Mouse (Mus musculus) limb, embryonic 12.5 days (tissue): ENCODE data around the gene Grin3b. TPM values are rescaled to one million over a fixed set of nuclear protein-coding genes. Genes with fewer than 3 reads are reported as not detected.
A peak's percentile ranks its signal among the peaks of the same experiment; 100 is the strongest.

ENCODE experiments used
- ATAC-seq: fragments of 200-750 bp; cut with Nextera tagmentation; 2 replicates; pipeline ENCODE4 v1.8.0; 2017; ENCODE audit warnings: low read depth, moderate TSS enrichment; ENCODE audit not compliant: insufficient number of reproducible peaks, insufficient read depth, low FRiP score, low TSS enrichment
- H3K27ac ChIP-seq: fragments of 300-500 bp; sonication (generic); 2 replicates; pipeline ENCODE4 v1.5.1; 2016; ENCODE audit warnings: mild to moderate bottlenecking, moderate library complexity
- H3K27me3 ChIP-seq: fragments of 300-500 bp; sonication (generic); 2 replicates; pipeline ENCODE4 v1.6.1; 2016; ENCODE audit warnings: mild to moderate bottlenecking, moderate library complexity
- H3K36me3 ChIP-seq: fragments of 300-500 bp; sonication (generic); 2 replicates; pipeline ENCODE4 v1.6.1; 2016; ENCODE audit warnings: mild to moderate bottlenecking, moderate library complexity
- H3K4me1 ChIP-seq: fragments of 300-500 bp; sonication (generic); replicated peaks from 2 replicates; pipeline ENCODE4 v1.6.1; 2016
- H3K4me2 ChIP-seq: fragments of 300-500 bp; sonication (generic); 2 replicates; pipeline ENCODE4 v1.6.1; 2016; ENCODE audit warnings: mild to moderate bottlenecking, moderate library complexity
- H3K4me3 ChIP-seq: fragments of 300-500 bp; sonication (generic); replicated peaks from 2 replicates; pipeline ENCODE4 v1.5.1; 2016; ENCODE audit warnings: mild to moderate bottlenecking
- H3K9ac ChIP-seq: fragments of 300-500 bp; sonication (generic); replicated peaks from 2 replicates; pipeline ENCODE4 v1.6.1; 2016; ENCODE audit warnings: mild to moderate bottlenecking, moderate library complexity
- H3K9me3 ChIP-seq: fragments of 300-500 bp; sonication (generic); 2 replicates; pipeline ENCODE4 v1.6.1; 2016; ENCODE audit warnings: mild to moderate bottlenecking, moderate library complexity
- WGBS: fragments of 180-500 bp; shearing (Covaris S2); methylation state at CpG from one replicate; pipeline ENCODE4 v1.1.7; 2016; 5-methylcytosine and 5-hydroxymethylcytosine counted together
- polyA plus RNA-seq: library from polyadenylated mRNA; unstranded; fragments of >200 nt; fragmentation: Nextera tagmentation; extraction: Ambion mirVana; gene quantifications from 2 replicates; pipeline ENCODE4 v1.2.1, GENCODE M21; 2016

The Grin3b gene
- 0.54 and 0.68 TPM in 2 replicates for polyA plus RNA-seq

GRCm38 (mm10) chr10:79970415-79971182 is at the start of gene Grin3b:
Gene Grin3b (plus strand): TSS chr10:79970715.
- Histone ChIP-seq H3K27ac (no peak within 1 kb of the TSS), H3K36me3 (peaks cover 51% of the 10 kb centered on the region)

DNA sequence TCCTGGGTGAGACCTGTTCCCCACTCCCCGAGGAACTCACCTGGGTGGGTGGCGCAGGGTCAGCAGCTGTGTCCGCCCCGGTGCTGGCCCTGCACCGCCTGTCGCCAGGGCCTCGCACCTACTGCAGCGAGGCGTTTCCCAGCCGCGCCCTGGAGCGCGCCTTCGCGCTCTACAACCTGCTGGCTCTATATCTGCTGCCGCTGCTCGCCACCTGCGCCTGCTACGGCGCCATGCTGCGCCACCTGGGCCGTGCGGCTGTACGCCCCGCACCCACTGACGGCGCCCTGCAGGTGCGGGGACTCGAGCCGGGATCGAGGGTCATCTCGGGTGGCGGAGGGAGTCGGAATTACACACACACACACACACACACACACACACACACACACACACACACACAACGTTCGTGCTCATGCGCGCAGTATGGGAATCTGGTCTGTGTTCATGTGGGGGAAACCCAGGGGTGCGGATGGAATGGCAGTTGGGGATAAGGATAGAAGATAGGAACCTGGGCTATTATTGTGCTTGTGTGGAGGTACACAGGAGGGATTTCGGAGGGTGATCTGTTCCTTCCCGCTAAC is 49.5 kb upstream of the Grin3b start, which contains the start of gene R3hdm4:
Gene R3hdm4, minus strand, starts transcription at position 251 of the 578 bp plus-strand sequence.
- ATAC-seq: no peak
- Histone ChIP-seq H3K27me3 (peaks cover 72% of the 10 kb centered on the region), H3K9ac (peak within 1 kb of the TSS; percentile 31; the same call in 1 of the 2 replicates), H3K4me3 (peak within 1 kb of the TSS; percentile 36), H3K9me3 (no peaks in the 10 kb centered on the region; the same call in 1 of the 2 replicates), H3K4me2 (peak within 1 kb of the TSS; percentile 55), H3K4me1 (peaks cover 52% of the 10 kb centered on the region), H3K27ac (no peak within 1 kb of the TSS), H3K36me3 (no peaks in the 10 kb centered on the region)
- WGBS: 5% methylated on average over 41 of the region's 41 CpGs

More at GRCm38 (mm10) chr10:79970415-79971182, at the start of gene Grin3b:
- WGBS: 6% methylated on average over 47 of the region's 47 CpGs
- Histone ChIP-seq H3K4me2 (peak within 1 kb of the TSS; percentile 94), H3K9me3 (no peaks in the 10 kb centered on the region), H3K9ac (peak within 1 kb of the TSS; percentile 74), H3K27me3 (peaks cover 50% of the 10 kb centered on the region), H3K4me1 (peaks cover 14% of the 10 kb centered on the region), H3K4me3 (peak within 1 kb of the TSS; percentile 58)
- ATAC-seq: 0 out of 2 replicates have a peak, but pooled peaks have one; percentile 15

GRCm38 (mm10) chr10:79921572-79921971 is 48.9 kb upstream of the Grin3b start:
- Histone ChIP-seq H3K27ac (no peak overlapping the region), H3K4me1 (peaks cover 54% of the 10 kb centered on the region), H3K9ac (peak overlapping the region; percentile 31; the same call in 1 of the 2 replicates), H3K9me3 (no peaks in the 10 kb centered on the region; the same call in 1 of the 2 replicates), H3K4me3 (peak overlapping the region; percentile 36), H3K4me2 (peak overlapping the region; percentile 55), H3K27me3 (peaks cover 72% of the 10 kb centered on the region), H3K36me3 (no peaks in the 10 kb centered on the region)
- under 1% methylated on average over 34 of the region's 34 CpGs for WGBS
- no peak for ATAC-seq

- WGBS: 11% methylated on average over 29 of the region's 29 CpGs
- Histone ChIP-seq H3K9me3 (no peaks in the 10 kb centered on the region; the same call in 1 of the 2 replicates), H3K4me2 (peak overlapping the region; percentile 87; the same call in 1 of the 2 replicates), H3K4me3 (0 out of 2 replicates have a peak overlapping the region, but pooled peaks have one; percentile 15), H3K36me3 (no peaks in the 10 kb centered on the region), H3K9ac (no peak overlapping the region), H3K27ac (peak overlapping the region; percentile 97; the same call in 1 of the 2 replicates), H3K27me3 (peaks cover 41% of the 10 kb centered on the region), H3K4me1 (peaks cover 48% of the 10 kb centered on the region)
- ATAC-seq: no peak
Observed at GRCm38 (mm10) chr10:79924998-79925784, 45.3 kb upstream of the Grin3b start.

DNA sequence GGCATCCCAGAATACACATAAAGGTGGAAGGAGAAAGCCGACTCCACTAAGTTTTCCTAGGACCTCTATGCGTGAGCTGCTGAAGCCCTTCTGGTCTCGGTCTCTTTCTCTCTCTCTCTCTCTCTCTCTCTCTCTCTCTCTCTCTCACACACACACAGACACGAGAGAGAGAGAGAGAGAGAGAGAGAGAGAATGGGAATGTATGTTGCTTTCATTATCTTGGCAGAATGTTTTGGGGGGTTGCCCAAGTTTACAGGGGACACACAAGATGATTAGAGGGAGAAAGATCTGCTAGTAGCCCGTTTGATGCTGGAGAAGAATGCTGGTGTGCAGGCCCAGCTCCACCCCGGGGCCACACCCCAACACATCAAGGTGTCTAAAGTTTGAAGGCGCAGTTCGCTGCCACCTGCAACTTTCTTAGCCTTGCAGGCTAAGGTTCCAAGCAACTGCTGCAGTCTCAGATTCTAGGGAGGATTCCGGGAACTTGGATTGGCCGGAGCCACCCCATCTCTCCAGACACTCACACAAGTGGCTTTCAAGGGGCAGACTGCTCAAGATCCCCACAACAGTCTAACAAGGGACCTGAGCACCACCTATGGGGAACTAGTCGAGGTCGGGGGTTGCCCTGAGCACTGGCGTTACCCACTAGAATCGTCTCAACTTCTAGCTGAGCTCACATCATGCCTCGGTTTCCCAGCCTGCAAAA is 44.6 kb upstream of the Grin3b start:
- ATAC-seq: no peak
- Histone ChIP-seq H3K4me1 (peaks cover 48% of the 10 kb centered on the region), H3K27me3 (peaks cover 34% of the 10 kb centered on the region), H3K4me2 (peak overlapping the region; percentile 87), H3K36me3 (peaks cover 7% of the 10 kb centered on the region), H3K9ac (peak overlapping the region; percentile 90), H3K9me3 (no peaks in the 10 kb centered on the region; the same call in 1 of the 2 replicates), H3K27ac (peak overlapping the region; percentile 97; the same call in 1 of the 2 replicates), H3K4me3 (peak overlapping the region; percentile 97)
- 8% methylated on average over 15 of the region's 15 CpGs for WGBS

GRCm38 (mm10) chr10:79926491-79927323 is 43.8 kb upstream of the Grin3b start, which contains the start of gene Arid3a:
Gene Arid3a (plus strand): TSS chr10:79927043.
- peak within 1 kb of the TSS; percentile 97 for H3K27ac ChIP-seq
- WGBS: under 1% methylated on average over 62 of the region's 63 CpGs
- no peaks in the 10 kb centered on the region; the same call in 1 of the 2 replicates for H3K9me3 ChIP-seq
- peaks cover 26% of the 10 kb centered on the region for H3K27me3 ChIP-seq
- peak; percentile 45 for ATAC-seq
- H3K36me3 ChIP-seq: peaks cover 15% of the 10 kb centered on the region
- peak within 1 kb of the TSS; percentile 90 for H3K9ac ChIP-seq
- peak within 1 kb of the TSS; percentile 97 for H3K4me3 ChIP-seq
- H3K4me1 ChIP-seq: peaks cover 46% of the 10 kb centered on the region
- peak within 1 kb of the TSS; percentile 87 for H3K4me2 ChIP-seq

- Histone ChIP-seq H3K4me1 (peaks cover 52% of the 10 kb centered on the region), H3K4me3 (peak overlapping the region; percentile 97), H3K27me3 (peaks cover 19% of the 10 kb centered on the region), H3K9ac (peak overlapping the region; percentile 90), H3K9me3 (no peaks in the 10 kb centered on the region; the same call in 1 of the 2 replicates), H3K36me3 (peaks cover 23% of the 10 kb centered on the region), H3K4me2 (peak overlapping the region; percentile 87), H3K27ac (peak overlapping the region; percentile 97)
- no peak; the same call in 1 of the 2 replicates for ATAC-seq
- under 1% methylated on average over 54 of the region's 54 CpGs for WGBS
Observed at GRCm38 (mm10) chr10:79927324-79928029, 43.0 kb upstream of the Grin3b start.

DNA sequence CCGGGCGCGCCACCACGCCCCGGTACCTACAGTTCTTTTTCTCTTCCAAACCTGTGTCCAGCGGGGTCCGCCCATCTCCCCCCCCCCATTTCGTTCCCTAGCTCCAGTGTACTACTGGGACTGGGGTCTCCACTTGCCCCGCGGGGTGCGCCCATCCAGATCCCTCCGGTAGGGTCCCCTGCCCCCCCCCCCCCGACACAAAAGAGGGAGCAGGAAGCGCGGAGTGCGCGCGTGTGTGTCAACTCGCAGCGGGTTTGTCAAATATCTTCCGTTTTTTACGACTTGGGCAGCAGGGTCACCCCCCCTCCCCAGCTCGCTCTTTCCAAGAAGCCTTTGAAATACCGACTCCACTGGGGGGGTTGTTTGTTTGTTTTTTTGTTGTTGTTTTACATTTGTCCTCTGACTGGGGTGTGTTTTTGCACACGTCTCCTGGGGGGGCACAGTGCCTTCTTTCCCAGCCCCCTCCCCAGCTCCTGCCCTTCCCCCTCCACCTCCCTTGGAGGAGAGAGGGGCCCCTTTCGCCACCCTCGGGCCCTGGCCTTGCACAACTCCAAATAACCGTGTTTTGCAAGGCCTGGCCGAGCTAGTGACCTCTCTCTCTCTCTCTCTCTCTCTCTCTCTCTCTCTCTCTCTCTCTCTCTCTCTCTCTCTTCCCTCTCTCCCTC is 42.4 kb upstream of the Grin3b start:
- H3K27ac ChIP-seq: peak overlapping the region; percentile 97
- H3K36me3 ChIP-seq: peaks cover 29% of the 10 kb centered on the region
- H3K9ac ChIP-seq: peak overlapping the region; percentile 90
- WGBS: under 1% methylated on average over 27 of the region's 29 CpGs
- no peaks in the 10 kb centered on the region for H3K9me3 ChIP-seq
- ATAC-seq: no peak
- peak overlapping the region; percentile 87 for H3K4me2 ChIP-seq
- H3K27me3 ChIP-seq: peaks cover 12% of the 10 kb centered on the region
- H3K4me1 ChIP-seq: peaks cover 59% of the 10 kb centered on the region
- peak overlapping the region; percentile 97 for H3K4me3 ChIP-seq
